Mouse (Mus musculus) frontal cortex, postnatal 36 days (tissue): ENCODE data around the gene Lhfp.

ENCODE experiments used
- DNase-seq, 2 experiments: peaks; one replicate each; pipeline ENCODE4 v3.0.0; 2022; ENCODE audit warnings: low spot score in 2 of 2

The Lhfp gene

DNA sequence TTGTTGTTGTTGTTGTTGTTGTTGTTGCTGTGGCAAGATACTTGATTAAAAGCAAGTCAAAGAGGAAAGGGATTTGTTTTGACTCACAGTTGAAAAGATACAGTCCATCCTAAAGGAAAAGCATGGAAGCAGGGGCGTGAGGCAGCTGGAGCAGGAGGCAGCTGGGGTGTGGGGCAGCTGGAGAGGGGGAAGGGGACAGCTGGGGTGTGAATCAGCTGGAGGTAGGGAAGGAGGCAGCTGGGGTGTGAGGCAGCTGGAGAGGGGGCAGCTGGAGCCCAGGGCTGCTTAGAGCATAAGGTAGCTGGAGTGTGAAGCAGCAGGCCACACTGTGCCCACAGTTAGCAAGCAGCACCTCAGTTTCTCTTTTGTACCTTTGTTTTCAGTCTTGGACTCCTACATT is 110.3 kb downstream of the Lhfp start:
- DNase-seq, result no peak

GRCm38 (mm10) chr3:53161963-53162362 is 120.6 kb downstream of the Lhfp start:
- DNase-seq, result peak; percentile 43 to 67

GRCm38 (mm10) chr3:53165281-53165680 is 124.0 kb downstream of the Lhfp start:
- peak in 1 of 2 experiments; percentile 17 for DNase-seq

- DNase-seq, result no peak
Measured at GRCm38 (mm10) chr3:53166001-53166400, 124.7 kb downstream of the Lhfp start.

DNA sequence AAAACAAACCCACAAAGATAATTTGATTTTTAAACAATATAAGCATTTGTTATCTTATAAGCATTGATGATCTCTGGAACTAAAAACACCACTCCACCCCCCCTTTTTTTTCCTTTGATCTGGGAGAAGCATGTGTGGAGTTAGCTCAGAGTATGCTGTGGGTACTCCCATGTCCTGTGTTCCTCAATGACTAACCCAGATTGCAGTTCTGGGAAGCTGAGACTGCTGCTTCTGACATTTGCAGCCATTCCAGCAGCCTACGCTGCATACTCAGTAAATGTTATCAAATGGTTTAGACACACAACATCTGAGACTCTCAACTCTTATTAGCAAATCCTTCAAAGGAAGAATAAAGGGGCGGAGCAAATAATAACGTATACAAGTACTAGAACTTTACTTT is 128.2 kb downstream of the Lhfp start:
- DNase-seq, result no peak

- DNase-seq, result no peak
Measured at GRCm38 (mm10) chr3:53173310-53174063, 132.2 kb downstream of the Lhfp start.

DNA sequence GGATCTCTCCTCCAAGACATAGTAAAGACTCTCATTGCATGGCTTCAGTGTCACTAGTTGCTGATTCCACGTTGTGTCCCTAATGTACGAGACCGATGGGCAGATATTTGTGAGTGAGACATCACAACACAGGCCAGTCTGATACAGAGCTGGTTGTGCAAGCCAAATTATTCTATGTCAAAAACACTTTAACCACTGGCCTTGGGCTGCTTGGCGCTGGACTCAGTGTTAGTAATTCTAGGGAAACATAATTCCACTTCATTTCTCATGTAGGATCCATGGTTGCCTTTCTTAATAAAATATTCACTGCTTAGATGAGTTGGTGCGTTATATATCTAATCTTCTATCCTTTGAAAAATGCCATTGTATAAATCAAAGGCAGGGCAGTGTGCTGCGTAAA is 138.6 kb downstream of the Lhfp start:
- DNase-seq, result no peak

DNA sequence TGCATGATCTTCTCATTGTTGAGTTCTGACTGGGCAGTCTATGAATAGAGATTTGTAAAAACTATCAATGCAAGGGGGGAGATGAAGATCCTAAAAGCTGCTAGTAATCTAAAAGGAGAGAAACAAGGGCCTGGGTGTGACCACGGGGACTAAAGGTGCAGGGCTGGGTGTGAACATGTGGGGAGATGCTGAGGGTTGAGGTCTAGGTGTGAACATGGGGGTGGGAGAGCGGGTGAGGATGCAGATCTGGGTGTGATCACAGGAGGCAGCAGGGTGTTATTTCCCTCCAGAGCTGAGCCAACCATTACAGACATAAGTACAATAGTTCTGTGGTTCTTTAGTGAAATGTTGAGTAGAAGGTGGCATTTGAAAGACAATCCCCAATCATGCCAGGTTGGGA is 144.1 kb downstream of the Lhfp start:
- no peak for DNase-seq

GRCm38 (mm10) chr3:53193441-53193840 is 152.1 kb downstream of the Lhfp start:
- no peak for DNase-seq

DNA sequence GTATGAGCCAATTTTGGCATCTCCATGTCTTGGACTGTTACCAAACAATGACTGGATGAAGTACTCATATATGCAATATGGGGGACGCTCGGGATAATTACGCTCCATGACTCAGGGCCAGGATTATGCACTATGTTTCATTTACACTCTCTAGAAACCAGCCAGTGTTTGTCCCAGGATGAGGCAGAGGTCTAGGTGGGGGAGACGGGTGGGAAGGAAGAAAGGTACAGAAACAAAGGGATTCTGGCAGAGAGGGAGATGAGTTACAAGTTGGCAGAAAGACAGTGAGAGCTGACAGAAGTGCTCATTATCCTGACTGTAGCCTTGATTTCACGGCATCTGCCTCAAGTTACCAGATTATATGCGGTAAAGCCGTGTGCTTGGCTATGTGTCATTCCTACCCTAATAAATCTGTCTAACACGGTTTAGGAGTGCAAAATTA is 154.4 kb downstream of the Lhfp start:
- no peak for DNase-seq

- DNase-seq, result no peak
Measured at GRCm38 (mm10) chr3:53200175-53200574, 158.8 kb downstream of the Lhfp start.

- no peak for DNase-seq
Measured at GRCm38 (mm10) chr3:53200853-53201252, 159.5 kb downstream of the Lhfp start.

- no peak for DNase-seq
Measured at GRCm38 (mm10) chr3:53201670-53202069, 160.3 kb downstream of the Lhfp start.

GRCm38 (mm10) chr3:53202184-53202583 is 160.9 kb downstream of the Lhfp start:
- DNase-seq, result no peak

DNA sequence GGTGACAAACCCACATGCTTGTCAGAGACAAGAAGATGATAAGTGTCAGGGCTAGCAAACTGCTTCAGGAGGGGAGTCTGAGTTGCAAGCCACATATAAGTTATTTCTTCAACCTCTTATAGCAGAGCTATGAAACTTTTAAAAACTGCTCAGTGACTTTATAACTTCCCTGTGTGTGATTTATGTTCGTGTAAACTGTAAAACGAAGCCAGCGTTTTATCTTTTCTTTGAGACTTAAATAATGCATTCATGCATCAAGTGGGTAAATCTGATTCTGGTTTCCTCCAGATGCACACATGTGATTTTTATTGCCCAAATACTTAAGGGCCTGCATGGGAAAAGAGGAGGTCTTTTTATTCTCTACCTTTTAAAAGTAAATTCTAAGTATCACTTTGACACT is 161.4 kb downstream of the Lhfp start:
- no peak for DNase-seq

DNA sequence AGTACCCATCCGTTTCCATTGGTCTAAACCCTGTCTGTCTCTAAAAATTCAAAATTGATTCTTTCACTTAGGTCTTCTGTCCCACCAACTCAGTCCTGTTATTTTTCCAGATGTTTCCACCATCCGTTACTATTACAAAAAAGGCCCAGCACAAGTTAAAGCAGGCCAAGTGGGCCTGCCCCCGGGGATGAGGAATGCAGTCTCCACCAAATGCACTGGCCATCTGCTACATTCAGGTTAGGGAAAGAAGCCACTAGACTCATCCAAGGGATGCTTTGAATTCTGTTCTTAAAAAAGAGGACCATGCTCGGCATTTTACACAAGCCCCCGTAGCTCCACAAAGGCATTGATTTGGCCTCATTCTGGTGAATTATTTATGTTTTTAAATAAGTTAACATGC is 162.3 kb downstream of the Lhfp start:
- no peak for DNase-seq

- DNase-seq, result no peak
Measured at GRCm38 (mm10) chr3:53204348-53204984, 163.1 kb downstream of the Lhfp start.

- DNase-seq, result no peak
Measured at GRCm38 (mm10) chr3:53204985-53205365, 163.6 kb downstream of the Lhfp start.

DNA sequence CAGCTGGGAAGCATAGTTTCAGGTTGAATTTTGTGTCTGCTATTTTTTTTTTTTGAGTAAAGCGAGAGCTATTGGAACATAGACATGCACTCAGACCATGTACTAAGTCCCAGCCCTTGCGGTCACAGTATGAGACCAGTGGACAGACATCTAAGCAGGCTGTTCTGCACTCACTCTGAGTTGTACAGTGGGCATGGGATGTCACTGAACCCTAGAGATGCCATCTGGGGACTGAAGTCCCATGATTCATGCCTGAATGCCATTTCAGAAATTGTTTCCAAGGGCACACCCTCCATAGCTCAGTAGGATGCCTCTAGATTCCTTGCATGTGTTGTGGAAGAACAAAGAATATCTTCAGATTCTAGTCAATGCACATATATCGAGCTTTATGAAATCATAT is 164.4 kb downstream of the Lhfp start:
- DNase-seq, result no peak

- DNase-seq, result no peak
Measured at GRCm38 (mm10) chr3:53206509-53207224, 165.3 kb downstream of the Lhfp start.

GRCm38 (mm10) chr3:53207225-53207528 is 165.8 kb downstream of the Lhfp start:
- no peak for DNase-seq

GRCm38 (mm10) chr3:53210691-53211526 is 169.6 kb downstream of the Lhfp start:
- no peak for DNase-seq
